ENCODE assay signal across 21 mouse cellular contexts in genomic region chr8:123887956-123888355, GRCm38 (mm10). TPM values are rescaled to one million over a fixed set of nuclear protein-coding genes. Genes with fewer than 3 reads are reported as not detected.
"Had no signal": no experiment of that assay in that cellular context is flagged by ENCODE, and none has a peak within 500 bp of the region (broad histone marks: within the 10 kb centered on the region; RNA-seq: fewer than 3 reads in every experiment).

No protein-coding gene starts in this region.

- H3K36me3 ChIP-seq: lung, embryonic 15.5 days; midbrain, embryonic 10.5 days; midbrain, embryonic 12.5 days; neural tube, embryonic 13.5 days; neural tube, embryonic 15.5 days had no signal

- H3K9me3 ChIP-seq: lung, embryonic 15.5 days; midbrain, embryonic 10.5 days; midbrain, embryonic 12.5 days; neural tube, embryonic 13.5 days; neural tube, embryonic 15.5 days had no signal

- H3K4me3 ChIP-seq: lung, embryonic 15.5 days; midbrain, embryonic 10.5 days; midbrain, embryonic 12.5 days; myocyte; neural tube, embryonic 13.5 days; neural tube, embryonic 15.5 days had no signal

- DNase-seq: lung, adult 2 months; lung, postnatal 14 days; lung, postnatal 36 days; midbrain, embryonic 14.5 days; retina, postnatal 1 day; right cerebral cortex, postnatal 25 days; right cerebral cortex, postnatal 4 days; spleen, adult 18-20 months; thymus, adult 18-20 months; thymus, postnatal 14 days; thymus, postnatal 36 days had no signal

- H3K4me2 ChIP-seq: lung, embryonic 15.5 days; midbrain, embryonic 12.5 days; neural tube, embryonic 13.5 days; neural tube, embryonic 15.5 days had no signal

- ATAC-seq: lung, postnatal 0 days; midbrain, embryonic 16.5 days had no signal

- H3K27ac ChIP-seq: lung, embryonic 15.5 days; midbrain, embryonic 10.5 days; midbrain, embryonic 12.5 days; neural tube, embryonic 13.5 days; neural tube, embryonic 15.5 days had no signal

- H3K9ac ChIP-seq: lung, embryonic 15.5 days; midbrain, embryonic 12.5 days; neural tube, embryonic 13.5 days; neural tube, embryonic 15.5 days had no signal

RNA-seq across cellular contexts. Expression of gene Acta1, which starts 6.6 kb away (rescaled TPM):
- total RNA-seq: megakaryocyte, adult 5-6 weeks; megakaryocyte-erythroid progenitor cell, adult 5-6 weeks had no signal
